Mouse (Mus musculus) layer of hippocampus, postnatal 14 days (tissue): Measurements from ENCODE around the gene Cmah. TPM values are rescaled to one million over a fixed set of nuclear protein-coding genes. Genes with fewer than 3 reads are reported as not detected.
"Not testable (repeated sequence)": the region's sequence is repeated elsewhere in the genome, so short reads cannot be mapped to it uniquely, and the experiment has no call there.

Experiments used
- DNase-seq, 2 experiments: peaks; one replicate each; pipeline ENCODE4 v3.0.0; 2021 to 2022; ENCODE audit warnings: low spot score in 2 of 2, mixed read lengths in 1 of 2
- total RNA-seq, 2 experiments: library from RNA; stranded (reverse); gene quantifications; 2 replicates each; pipeline ENCODE4 v1.2.3; 2021

The Cmah gene
- total RNA-seq, 2 experiments from 2014 or later: 0.41 to 0.62 TPM

GRCm38 (mm10) chr13:24339907-24340306 is 12.7 kb downstream of the Cmah start:
- no peak for DNase-seq

- no peak for DNase-seq
Observed at GRCm38 (mm10) chr13:24340462-24340861, 13.3 kb downstream of the Cmah start.

GRCm38 (mm10) chr13:24342091-24342490 is 14.9 kb downstream of the Cmah start:
- no peak for DNase-seq

GRCm38 (mm10) chr13:24353004-24353403 is 25.8 kb downstream of the Cmah start:
- no peak for DNase-seq

- DNase-seq: no peak
Observed at GRCm38 (mm10) chr13:24354751-24355150, 27.5 kb downstream of the Cmah start.

GRCm38 (mm10) chr13:24359181-24359580 is 32.0 kb downstream of the Cmah start:
- no peak for DNase-seq

- DNase-seq: no peak
Observed at GRCm38 (mm10) chr13:24365191-24365590, 38.0 kb downstream of the Cmah start.

- DNase-seq: no peak
Observed at GRCm38 (mm10) chr13:24372893-24373599, 45.8 kb downstream of the Cmah start.

GRCm38 (mm10) chr13:24374606-24375005 is 47.4 kb downstream of the Cmah start:
- not testable (repeated sequence) for DNase-seq

GRCm38 (mm10) chr13:24375320-24376203 is 48.4 kb downstream of the Cmah start:
- no peak for DNase-seq

GRCm38 (mm10) chr13:24380713-24381112 is 53.5 kb downstream of the Cmah start:
- no peak for DNase-seq

- DNase-seq: no peak
Observed at GRCm38 (mm10) chr13:24383885-24384284, 56.7 kb downstream of the Cmah start.

GRCm38 (mm10) chr13:24391892-24392291 is 64.7 kb downstream of the Cmah start:
- no peak for DNase-seq

GRCm38 (mm10) chr13:24392655-24393054 is 65.5 kb downstream of the Cmah start:
- no peak for DNase-seq

GRCm38 (mm10) chr13:24393055-24393454 is 65.9 kb downstream of the Cmah start:
- no peak for DNase-seq

- DNase-seq: no peak
Observed at GRCm38 (mm10) chr13:24395815-24396214, 68.6 kb downstream of the Cmah start.

- DNase-seq: no peak
Observed at GRCm38 (mm10) chr13:24397181-24397580, 70.0 kb downstream of the Cmah start.

GRCm38 (mm10) chr13:24398488-24398887 is 71.3 kb downstream of the Cmah start:
- DNase-seq: no peak

GRCm38 (mm10) chr13:24401821-24402220 is 74.6 kb downstream of the Cmah start:
- not testable (repeated sequence) for DNase-seq

- no peak for DNase-seq
Observed at GRCm38 (mm10) chr13:24403054-24403453, 75.8 kb downstream of the Cmah start.

- DNase-seq: no peak
Observed at GRCm38 (mm10) chr13:24406847-24407246, 79.6 kb downstream of the Cmah start.

GRCm38 (mm10) chr13:24414635-24415206 is 87.5 kb downstream of the Cmah start:
- no peak for DNase-seq
